Mouse (Mus musculus): ENCODE measurements around the gene Gimap8.

- TF ChIP-seq CTCF (IDR thresholded peaks at IDR 0.05; ENCODE audit: extremely low read depth, insufficient read depth, insufficient read length, insufficient replicate concordance) = no peak
- TF ChIP-seq POLR2A (IDR thresholded peaks at IDR 0.05; ENCODE audit: low read depth, low read length) = no peak
These were observed 55.6 kb downstream of the Gimap8 start for GRCm38 (mm10) chr6:48702601-48703000.
